Mouse (Mus musculus) liver, embryonic 14.5 days (tissue): ENCODE measurements around the gene Gm16253. TPM values are rescaled to one million over a fixed set of nuclear protein-coding genes. Genes with fewer than 3 reads are reported as not detected.
A peak's percentile ranks its signal among the peaks of the same experiment; 100 is the strongest.

Experiments used
- ATAC-seq: fragments of 200-750 bp; cut with Nextera tagmentation; 2 replicates; pipeline ENCODE4 v1.8.0; 2017; ENCODE audit warnings: moderate number of reproducible peaks, mild to moderate bottlenecking, moderate library complexity; ENCODE audit not compliant: insufficient read depth
- DNase-seq, 3 experiments: peaks; one replicate each; pipeline ENCODE4 v3.0.0-alpha.2; 2012 to 2013; ENCODE audit warnings: low read depth in 3 of 3, low spot score in 3 of 3
- H3K27ac ChIP-seq: fragments of 300-500 bp; sonication (generic); 2 replicates; pipeline ENCODE4 v1.5.1; 2014; ENCODE audit warnings: moderate library complexity, mild to moderate bottlenecking, control low read depth, inconsistent platforms
- H3K27me3 ChIP-seq: fragments of 300-500 bp; sonication (generic); 2 replicates; pipeline ENCODE4 v1.6.1; 2014; ENCODE audit warnings: mild to moderate bottlenecking, low read length, moderate library complexity; ENCODE audit not compliant: control insufficient read depth, insufficient read depth
- H3K36me3 ChIP-seq: fragments of 300-500 bp; sonication (generic); replicated peaks from 2 replicates; pipeline ENCODE4 v1.6.1; 2014; ENCODE audit warnings: low read depth; ENCODE audit not compliant: control insufficient read depth, insufficient read depth
- H3K4me1 ChIP-seq, 2 experiments: fragments of 200-500 bp in 1 of 2; fragments of 300-500 bp in 1 of 2; sonication (generic) in 1 of 2; replicated peaks; 2 replicates each; pipeline ENCODE4 v1.6.1; 2012 to 2014; ENCODE audit warnings: antibody characterized with exemption in 1 of 2, inconsistent platforms in 1 of 2, low read length in 1 of 2; ENCODE audit not compliant: control insufficient read depth in 2 of 2, insufficient read depth in 2 of 2
- H3K4me2 ChIP-seq: fragments of 300-500 bp; sonication (generic); 2 replicates; pipeline ENCODE4 v1.6.1; 2014; ENCODE audit warnings: low read depth, mild to moderate bottlenecking, control low read depth, moderate library complexity
- H3K4me3 ChIP-seq, 2 experiments: fragments of 200-500 bp in 1 of 2; fragments of 300-500 bp in 1 of 2; sonication (generic) in 1 of 2; 2 replicates each; pipeline ENCODE4 v1.5.1; 2012 to 2014; ENCODE audit warnings: low read depth in 2 of 2, low read length in 2 of 2, mild to moderate bottlenecking in 2 of 2, control low read depth in 1 of 2, inconsistent platforms in 1 of 2, moderate library complexity in 1 of 2; ENCODE audit not compliant: insufficient read depth in 1 of 2
- H3K9ac ChIP-seq: fragments of 300-500 bp; sonication (generic); replicated peaks from 2 replicates; pipeline ENCODE4 v1.6.1; 2014; ENCODE audit warnings: mild to moderate bottlenecking, control low read depth, moderate library complexity
- H3K9me3 ChIP-seq: fragments of 300-500 bp; sonication (generic); 2 replicates; pipeline ENCODE4 v1.6.1; 2016; ENCODE audit warnings: low read length, mixed read lengths; ENCODE audit not compliant: control insufficient read depth
- CTCF ChIP-seq: IDR thresholded peaks from 2 replicates; pipeline ENCODE4 v1.5.1; 2016; ENCODE audit warnings: antibody characterized with exemption, low read depth, control low read depth
- EP300 ChIP-seq: IDR thresholded peaks from 2 replicates; pipeline ENCODE4 v1.6.1; 2016; ENCODE audit warnings: antibody characterized with exemption, low read depth
- WGBS: fragments of 180-500 bp; shearing (Covaris S2); extraction: QIAGEN DNeasy Blood & Tissue Kit; methylation state at CpG from one replicate; pipeline ENCODE4 v1.1.7; 2014; ENCODE audit not compliant: insufficient replicate concordance; 5-methylcytosine and 5-hydroxymethylcytosine counted together
- polyA plus RNA-seq, 2 experiments: library from polyadenylated mRNA; depleted of rRNA in 1 of 2; stranded (reverse) in 1 of 2; unstranded in 1 of 2; fragments of >200 nt; fragmentation: Nextera tagmentation in 1 of 2; extraction: Ambion mirVana in 1 of 2; gene quantifications; 2 replicates each; pipeline versions ENCODE4 v1.2.1 to v1.2.3; 2012 to 2014

Gm16253 gene
- polyA plus RNA-seq, 2 experiments: not detected

DNA sequence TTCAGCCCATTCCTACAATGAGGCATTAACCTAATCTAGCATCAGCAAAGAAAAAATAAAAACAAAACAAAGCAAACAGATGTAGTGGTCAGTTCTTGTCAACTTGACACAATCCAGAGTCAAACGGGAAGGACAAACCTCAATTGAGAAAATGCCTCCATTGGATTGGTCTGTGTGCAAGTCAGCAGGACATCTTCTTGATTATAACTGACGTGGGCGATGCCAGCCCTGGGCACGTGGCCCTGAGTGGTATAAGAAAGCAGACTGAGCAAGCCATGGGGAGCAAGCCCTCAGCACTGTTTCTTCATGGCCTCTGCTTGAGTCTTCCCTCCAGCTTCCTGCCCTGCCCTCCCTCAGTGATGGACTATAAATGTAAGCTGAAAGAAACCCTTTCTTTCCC, 29.9 kb upstream of the Gm16253 start:
- no peaks in the 10 kb centered on the region for H3K36me3 ChIP-seq
- no peak for ATAC-seq
- no peak overlapping the region for H3K4me2 ChIP-seq
- no peaks in the 10 kb centered on the region; a peak in 1 of 4 replicates for H3K4me1 ChIP-seq
- no peak for TF ChIP-seq EP300
- no peak for TF ChIP-seq CTCF
- DNase-seq: no peak
- no peak overlapping the region for H3K27ac ChIP-seq
- no peak overlapping the region for H3K9ac ChIP-seq
- no peak overlapping the region for H3K4me3 ChIP-seq
- H3K27me3 ChIP-seq: no peaks in the 10 kb centered on the region; the same call in 1 of the 2 replicates
- no peaks in the 10 kb centered on the region for H3K9me3 ChIP-seq
- WGBS: 30% methylated on average over 4 of the region's 4 CpGs

GRCm38 (mm10) chr3:96547389-96547960, 29.3 kb upstream of the Gm16253 start:
- H3K36me3 ChIP-seq: no peaks in the 10 kb centered on the region
- TF ChIP-seq EP300 (no peak), CTCF (peak; percentile 86)
- H3K9me3 ChIP-seq: no peaks in the 10 kb centered on the region
- H3K9ac ChIP-seq: no peak overlapping the region
- H3K4me3 ChIP-seq: no peak overlapping the region
- H3K27ac ChIP-seq: no peak overlapping the region
- DNase-seq (no peak), ATAC-seq (0 out of 2 replicates have a peak, but pooled peaks have one; percentile 21)
- H3K27me3 ChIP-seq: no peaks in the 10 kb centered on the region; the same call in 1 of the 2 replicates
- no peaks in the 10 kb centered on the region; a peak in 1 of 4 replicates for H3K4me1 ChIP-seq
- peak overlapping the region; percentile 31; the same call in 1 of the 2 replicates for H3K4me2 ChIP-seq
- 11% methylated on average over 14 of the region's 14 CpGs for WGBS

- no peaks in the 10 kb centered on the region; the same call in 1 of the 2 replicates for H3K27me3 ChIP-seq
- no peaks in the 10 kb centered on the region; a peak in 1 of 4 replicates for H3K4me1 ChIP-seq
- DNase-seq (no peak), ATAC-seq (no peak)
- no peak overlapping the region for H3K9ac ChIP-seq
- H3K27ac ChIP-seq: no peak overlapping the region
- 74% methylated on average over 7 of the region's 7 CpGs for WGBS
- no peaks in the 10 kb centered on the region for H3K36me3 ChIP-seq
- H3K4me3 ChIP-seq: no peak overlapping the region
- TF ChIP-seq CTCF (no peak), EP300 (no peak)
- no peak overlapping the region for H3K4me2 ChIP-seq
- no peaks in the 10 kb centered on the region for H3K9me3 ChIP-seq
Measured at GRCm38 (mm10) chr3:96548824-96549223, 28.0 kb upstream of the Gm16253 start.

DNA sequence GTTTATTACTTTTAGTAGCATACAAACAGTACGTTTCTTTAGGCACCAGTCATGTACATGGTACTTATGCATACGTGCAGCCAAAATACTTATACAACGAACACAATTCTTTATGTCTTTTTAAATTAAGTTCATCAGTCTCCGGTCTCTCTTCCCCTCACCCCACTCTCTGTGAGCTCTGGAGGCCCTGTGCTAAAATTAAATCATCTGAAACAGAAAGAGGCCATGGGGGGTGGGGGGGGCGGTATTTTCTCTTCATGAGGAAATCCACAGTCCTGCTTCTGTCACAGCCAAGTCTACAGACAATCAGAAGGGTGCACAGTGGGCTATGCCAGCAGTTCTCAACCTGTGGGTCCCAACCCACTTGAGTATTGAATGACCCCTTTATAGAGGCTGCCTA, 27.4 kb upstream of the Gm16253 start:
- Histone ChIP-seq H3K4me1 (no peaks in the 10 kb centered on the region; a peak in 1 of 4 replicates), H3K27ac (no peak overlapping the region), H3K4me3 (no peak overlapping the region), H3K9me3 (no peaks in the 10 kb centered on the region), H3K27me3 (no peaks in the 10 kb centered on the region), H3K9ac (no peak overlapping the region), H3K36me3 (no peaks in the 10 kb centered on the region), H3K4me2 (no peak overlapping the region)
- 54% methylated on average over 5 of the region's 5 CpGs for WGBS
- ATAC-seq (no peak), DNase-seq (no peak)
- no peak for TF ChIP-seq CTCF
- TF ChIP-seq EP300: no peak

DNA sequence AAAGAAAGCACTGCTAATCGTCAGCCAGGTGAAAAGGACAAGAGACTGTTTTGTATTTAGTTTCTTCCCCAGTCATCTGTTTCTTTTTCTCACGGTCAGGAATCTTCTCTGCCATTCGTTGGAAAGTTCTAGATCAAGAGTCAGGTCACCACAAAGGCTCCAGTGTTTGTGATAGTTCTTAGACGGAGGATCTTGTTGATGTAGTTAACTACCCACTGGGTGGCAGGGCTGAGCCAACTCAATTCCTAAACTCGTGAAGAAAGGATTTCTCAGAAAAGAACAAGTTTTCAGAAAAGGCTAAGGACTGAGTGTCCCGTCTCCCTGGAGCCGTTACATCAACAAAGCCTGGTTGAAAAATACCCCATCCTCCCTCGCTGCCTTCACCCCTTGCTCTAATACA, 25.6 kb upstream of the Gm16253 start:
- Histone ChIP-seq H3K27me3 (no peaks in the 10 kb centered on the region), H3K9me3 (no peaks in the 10 kb centered on the region), H3K36me3 (no peaks in the 10 kb centered on the region), H3K9ac (no peak overlapping the region), H3K27ac (no peak overlapping the region), H3K4me1 (no peaks in the 10 kb centered on the region; a peak in 3 of 4 replicates), H3K4me2 (no peak overlapping the region), H3K4me3 (no peak overlapping the region)
- ATAC-seq (no peak), DNase-seq (peak in 1 of 3 experiments; percentile 68)
- 9% methylated on average over 8 of the region's 8 CpGs for WGBS
- peak; percentile 43; the same call in 1 of the 2 replicates for TF ChIP-seq CTCF
- no peak for TF ChIP-seq EP300
